Mouse (Mus musculus) spleen, postnatal 0 days (tissue): Measurements from ENCODE around the gene Olfr620. TPM values are rescaled to one million over a fixed set of nuclear protein-coding genes. Genes with fewer than 3 reads are reported as not detected.

Source experiments
- polyA plus RNA-seq: library from polyadenylated mRNA; unstranded; fragments of >200 nt; fragmentation: Nextera tagmentation; extraction: Ambion mirVana; gene quantifications from 2 replicates; pipeline ENCODE4 v1.2.1, GENCODE M21; 2015

Olfr620 gene
- polyA plus RNA-seq, result not detected in 2 replicates

GRCm38 (mm10) chr7:103612434-103612833 is at the start of gene Olfr620:
Gene Olfr620 (minus strand): TSS chr7:103612534.

DNA sequence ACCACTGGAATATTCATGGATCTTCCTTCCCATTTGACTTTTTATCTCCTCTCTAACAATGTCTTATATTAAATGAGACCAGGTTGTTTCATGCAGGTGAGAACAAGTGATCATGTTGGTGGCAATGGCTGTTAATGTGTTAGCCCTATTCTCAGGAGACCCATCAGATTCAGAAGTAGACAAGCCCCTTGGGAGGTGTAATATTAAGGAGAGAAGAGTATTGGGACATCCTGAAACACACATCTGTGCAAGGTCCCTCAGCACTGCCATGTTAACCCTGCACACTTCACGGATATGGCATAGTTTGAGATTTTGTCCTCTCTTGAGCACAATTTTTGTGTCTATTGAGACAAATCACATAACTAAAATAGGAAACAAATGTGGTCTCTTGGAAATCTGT is 30.3 kb upstream of the Olfr620 start, which contains the start of gene Olfr622:
Gene Olfr622, minus strand, starts transcription at position 101 of the 400 bp plus-strand sequence.

DNA sequence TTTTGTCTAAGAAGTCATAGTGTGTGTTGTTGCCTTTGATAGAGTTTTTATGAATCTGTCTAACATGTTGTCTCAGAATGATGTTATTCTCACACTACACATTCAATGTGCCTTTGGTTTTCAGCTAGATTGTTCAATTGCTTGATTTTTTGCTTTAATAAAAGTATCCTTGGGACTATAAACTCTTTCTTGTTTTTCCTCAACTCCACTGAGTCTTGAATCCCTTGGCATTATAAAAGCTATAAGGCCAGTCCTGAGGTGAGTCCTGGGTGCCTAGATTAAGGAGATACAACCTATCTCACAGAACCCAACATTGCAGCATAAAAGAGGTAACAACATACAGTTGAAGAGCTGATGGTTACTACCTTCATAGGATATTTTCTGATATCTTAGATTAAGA is 12.1 kb downstream of the Olfr620 start, which contains the start of gene Olfr619:
Gene Olfr619, plus strand, starts transcription at position 301 of the 400 bp plus-strand sequence.

GRCm38 (mm10) chr7:103589803-103590202 is 22.5 kb downstream of the Olfr620 start, which contains the start of gene Olfr618:
Gene Olfr618 (plus strand): TSS chr7:103590103.

DNA sequence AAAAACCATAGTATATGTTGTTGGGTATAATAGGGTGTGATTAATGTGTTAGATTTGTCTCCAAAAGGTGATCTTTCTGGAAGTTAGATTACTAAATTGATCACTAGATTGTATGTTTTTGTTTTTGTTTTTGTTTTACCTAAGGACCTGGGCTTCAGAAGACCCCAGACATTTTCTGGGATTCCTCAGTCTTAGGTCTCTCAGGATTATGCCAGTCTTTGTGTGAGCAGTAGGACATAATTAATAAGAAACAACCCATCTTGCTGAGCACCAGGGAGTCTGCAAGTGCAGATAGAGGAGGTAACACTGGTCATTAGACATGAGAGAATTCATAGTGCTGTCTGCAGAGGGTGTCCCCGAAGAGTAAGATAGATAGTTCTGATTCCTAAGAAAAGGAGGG is 39.6 kb downstream of the Olfr620 start, which contains the start of gene Olfr617:
Gene Olfr617, plus strand, starts transcription at position 301 of the 400 bp plus-strand sequence.

DNA sequence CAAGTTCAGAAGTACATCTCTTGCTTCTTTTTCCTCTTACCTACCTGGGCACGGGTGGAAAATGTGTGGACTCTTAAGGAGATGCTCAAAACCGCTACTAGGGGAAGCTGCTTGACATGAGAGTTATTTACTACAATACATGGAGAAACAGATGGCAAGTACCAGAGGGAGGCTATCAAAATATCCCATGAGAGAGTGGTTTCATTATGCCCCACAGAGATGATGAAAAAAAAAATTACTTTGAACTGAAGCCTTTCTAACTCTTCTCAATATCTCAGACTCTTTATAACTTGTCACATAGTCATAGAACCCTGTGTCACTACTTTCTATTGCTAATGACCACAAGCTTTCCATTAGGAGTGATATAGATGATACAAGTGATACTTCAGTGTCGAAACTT is 43.3 kb downstream of the Olfr620 start, which contains the start of gene Olfr616:
Gene Olfr616, minus strand, starts transcription at position 101 of the 400 bp plus-strand sequence.

DNA sequence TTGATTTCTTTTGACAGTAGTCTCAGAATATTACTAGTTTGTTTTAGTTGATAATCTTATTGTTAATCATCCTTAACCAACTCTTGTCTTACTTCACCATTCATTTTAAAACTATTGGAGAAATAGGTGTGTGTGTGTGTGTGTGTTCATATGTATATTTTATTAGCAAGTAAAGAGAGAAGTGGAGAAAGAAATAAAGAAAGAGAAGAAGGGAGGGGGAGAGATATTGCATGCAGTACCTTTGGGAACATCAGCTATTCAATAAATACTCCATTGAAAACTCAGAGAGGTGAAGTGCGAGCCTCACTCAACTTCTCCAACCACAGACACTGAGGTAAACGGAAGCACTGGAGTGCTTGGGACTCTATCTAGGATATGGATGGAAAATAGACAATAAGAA is 56.6 kb downstream of the Olfr620 start, which contains the start of gene Olfr615:
Gene Olfr615, plus strand, starts transcription at position 301 of the 400 bp plus-strand sequence.

Other genes starting within 250 kb of the Olfr620 start
- not detected in 2 replicates for gene Olfr601, start 249.9 kb downstream of the Olfr620 start, polyA plus RNA-seq
- gene Olfr603, start 226.4 kb downstream of the Olfr620 start, polyA plus RNA-seq, result not detected in 2 replicates
- not detected in 2 replicates for gene Usp17lc, start 197.5 kb downstream of the Olfr620 start, polyA plus RNA-seq
- not detected in 2 replicates for gene Olfr605, start 167.1 kb downstream of the Olfr620 start, polyA plus RNA-seq
- gene Olfr606, start 163.5 kb downstream of the Olfr620 start, polyA plus RNA-seq, result not detected in 2 replicates
- not detected in 2 replicates for gene Olfr607, start 148.4 kb downstream of the Olfr620 start, polyA plus RNA-seq
- not detected in 2 replicates for gene Olfr608, start 142.7 kb downstream of the Olfr620 start, polyA plus RNA-seq
- not detected in 2 replicates for gene Olfr609, start 114.5 kb downstream of the Olfr620 start, polyA plus RNA-seq
- not detected in 2 replicates for gene Olfr610, start 100.4 kb downstream of the Olfr620 start, polyA plus RNA-seq
- gene Olfr611, start 91.7 kb downstream of the Olfr620 start, polyA plus RNA-seq, result not detected in 2 replicates
- not detected in 2 replicates for gene Olfr612, start 69.8 kb downstream of the Olfr620 start, polyA plus RNA-seq
- gene Olfr613, start 64.5 kb downstream of the Olfr620 start, polyA plus RNA-seq, result not detected in 2 replicates
- not detected in 2 replicates for gene Olfr615, start 56.5 kb downstream of the Olfr620 start, polyA plus RNA-seq
- gene Olfr616, start 43.4 kb downstream of the Olfr620 start, polyA plus RNA-seq, result not detected in 2 replicates
- not detected in 2 replicates for gene Olfr617, start 39.5 kb downstream of the Olfr620 start, polyA plus RNA-seq
- gene Olfr618, start 22.4 kb downstream of the Olfr620 start, polyA plus RNA-seq, result not detected in 2 replicates
- gene Olfr619, start 12.0 kb downstream of the Olfr620 start, polyA plus RNA-seq, result not detected in 2 replicates
- gene Olfr622, start 30.2 kb upstream of the Olfr620 start, polyA plus RNA-seq, result not detected in 2 replicates
- not detected in 2 replicates for gene Olfr623, start 51.2 kb upstream of the Olfr620 start, polyA plus RNA-seq
- 0.02 and 0.08 TPM in 2 replicates for gene Olfr624, start 58.7 kb upstream of the Olfr620 start, polyA plus RNA-seq
- not detected in 2 replicates for gene Olfr625-ps1, start 70.2 kb upstream of the Olfr620 start, polyA plus RNA-seq
- not detected in 2 replicates for gene Olfr243, start 102.1 kb upstream of the Olfr620 start, polyA plus RNA-seq
- not detected in 2 replicates for gene Olfr628, start 117.8 kb upstream of the Olfr620 start, polyA plus RNA-seq
- gene Olfr629, start 132.4 kb upstream of the Olfr620 start, polyA plus RNA-seq, result 0.14 and 0.19 TPM in 2 replicates
- gene Olfr630, start 144.8 kb upstream of the Olfr620 start, polyA plus RNA-seq, result not detected in 2 replicates
- gene Olfr69, start 159.1 kb upstream of the Olfr620 start, polyA plus RNA-seq, result 0.05 TPM in 1 of 2 replicates, not detected in the other
- 0.02 TPM in 1 of 2 replicates, not detected in the other for gene Olfr68, start 167.2 kb upstream of the Olfr620 start, polyA plus RNA-seq
- not detected in 2 replicates for gene Olfr67, start 179.3 kb upstream of the Olfr620 start, polyA plus RNA-seq
- gene Hbb-bt, start 201.5 kb upstream of the Olfr620 start, polyA plus RNA-seq, result 27,857 and 31,285 TPM in 2 replicates
- 96,477 and 101,005 TPM in 2 replicates for gene Hbb-bs, start 215.6 kb upstream of the Olfr620 start, polyA plus RNA-seq
- not detected in 2 replicates for gene Hbb-bh2, start 228.0 kb upstream of the Olfr620 start, polyA plus RNA-seq
- gene Hbb-bh1, start 230.6 kb upstream of the Olfr620 start, polyA plus RNA-seq, result 1.3 and 1.9 TPM in 2 replicates
- 2.9 and 3.0 TPM in 2 replicates for gene Hbb-y, start 240.7 kb upstream of the Olfr620 start, polyA plus RNA-seq